Mouse (Mus musculus): ENCODE data around the gene Map2k2.
A peak's percentile ranks its signal among the peaks of the same experiment; 100 is the strongest.

GRCm38 (mm10) chr10:81087021-81087420, 18.7 kb upstream of the Map2k2 start:
- TF ChIP-seq CTCF (IDR thresholded peaks at IDR 0.05 in 2 of 3, conservative IDR thresholded peaks at IDR 0.05 in 1 of 3; ENCODE audit: control insufficient read depth in 1 of 3, insufficient read depth in 1 of 3, low read depth in 2 of 3, low read length in 3 of 3, poor library complexity in 1 of 3, severe bottlenecking in 1 of 3) (peak; percentile 69 to 77 (median 72)), NRF1 (IDR thresholded peaks at IDR 0.05; ENCODE audit: insufficient read depth, low read depth, low read length, poor library complexity, severe bottlenecking) (no peak), ZMIZ1 (IDR thresholded peaks at IDR 0.05; ENCODE audit: low read depth, low read length) (no peak)

All from MEL (cell line).